Mouse (Mus musculus) cerebellum, adult 2 months (tissue): Measurements from ENCODE around the gene Gm5150.

Experiments used
- CTCF ChIP-seq: fragments of 200-500 bp; IDR thresholded peaks from 2 replicates; pipeline ENCODE4 v1.5.1; 2011; ENCODE audit warnings: low read depth, mild to moderate bottlenecking, control low read depth, low read length, moderate library complexity, borderline replicate concordance; ENCODE audit not compliant: insufficient read depth
- POLR2A ChIP-seq: fragments of 200-500 bp; IDR thresholded peaks from 2 replicates; pipeline ENCODE4 v1.6.1; 2011; ENCODE audit warnings: low read length, control low read depth, borderline replicate concordance; ENCODE audit not compliant: insufficient read depth

DNA sequence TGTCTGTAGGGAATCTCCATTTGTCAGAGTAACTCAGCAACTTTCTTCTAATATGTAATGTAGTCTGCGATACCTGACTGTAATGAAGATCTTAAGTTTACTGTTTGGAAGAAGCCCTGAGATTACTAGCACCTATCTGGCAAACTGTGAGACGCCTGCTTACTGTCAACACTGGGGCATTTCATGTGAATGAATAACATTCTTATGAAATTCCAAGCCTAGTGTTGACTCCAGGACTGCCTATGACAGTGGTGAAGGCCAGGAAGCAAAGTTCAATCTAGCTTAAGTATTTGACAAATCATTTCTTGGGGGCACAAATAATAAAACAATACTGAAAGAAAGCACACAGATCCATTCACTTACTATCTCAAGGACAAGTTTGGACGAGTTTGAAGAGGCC, 24.0 kb downstream of the Gm5150 start:
- TF ChIP-seq CTCF, result no peak
- no peak for TF ChIP-seq POLR2A
